Mouse (Mus musculus) lung, embryonic 14.5 days (tissue): ENCODE results near the gene 1600014C23Rik. TPM values are rescaled to one million over a fixed set of nuclear protein-coding genes. Genes with fewer than 3 reads are reported as not detected.

ENCODE experiments used
- ATAC-seq: fragments of 200-750 bp; cut with Nextera tagmentation; 2 replicates; pipeline ENCODE4 v1.8.0; 2017; ENCODE audit warnings: mild to moderate bottlenecking, moderate TSS enrichment, moderate library complexity; ENCODE audit not compliant: insufficient read depth
- DNase-seq: peaks from one replicate; pipeline ENCODE4 v3.0.0-alpha.2; 2015
- H3K27ac ChIP-seq: fragments of 300-500 bp; sonication (generic); 2 replicates; pipeline ENCODE4 v1.5.1; 2014; ENCODE audit warnings: low read depth, mild to moderate bottlenecking, moderate library complexity
- H3K27me3 ChIP-seq: fragments of 300-500 bp; sonication (generic); 2 replicates; pipeline ENCODE4 v1.6.1; 2014; ENCODE audit warnings: low read length, control low read depth; ENCODE audit not compliant: insufficient read depth
- H3K36me3 ChIP-seq: fragments of 300-500 bp; sonication (generic); 2 replicates; pipeline ENCODE4 v1.6.1; 2014; ENCODE audit warnings: control low read depth; ENCODE audit not compliant: insufficient read depth
- H3K4me1 ChIP-seq: fragments of 300-500 bp; sonication (generic); 2 replicates; pipeline ENCODE4 v1.6.1; 2014; ENCODE audit warnings: antibody characterized with exemption, control low read depth; ENCODE audit not compliant: insufficient read depth
- H3K4me2 ChIP-seq: fragments of 300-500 bp; sonication (generic); 2 replicates; pipeline ENCODE4 v1.6.1; 2014; ENCODE audit warnings: mild to moderate bottlenecking
- H3K4me3 ChIP-seq: fragments of 300-500 bp; sonication (generic); 2 replicates; pipeline ENCODE4 v1.5.1; 2014; ENCODE audit warnings: low read depth, low read length
- H3K9ac ChIP-seq: fragments of 300-500 bp; sonication (generic); 2 replicates; pipeline ENCODE4 v1.6.1; 2014
- H3K9me3 ChIP-seq: fragments of 300-500 bp; sonication (generic); 2 replicates; pipeline ENCODE4 v1.6.1; 2016; ENCODE audit warnings: low read depth, low read length, control low read depth
- CTCF ChIP-seq: IDR thresholded peaks from 2 replicates; pipeline ENCODE4 v1.5.1; 2016; ENCODE audit warnings: antibody characterized with exemption, low read depth
- WGBS: fragments of 180-500 bp; shearing (Covaris S2); extraction: QIAGEN DNeasy Blood & Tissue Kit; methylation state at CpG from one replicate; pipeline ENCODE4 v1.1.7; 2014; 5-methylcytosine and 5-hydroxymethylcytosine counted together
- polyA plus RNA-seq: library from polyadenylated mRNA; unstranded; fragments of >200 nt; fragmentation: Nextera tagmentation; extraction: Ambion mirVana; gene quantifications from 2 replicates; pipeline ENCODE4 v1.2.1, GENCODE M21; 2014

Gene 1600014C23Rik
- polyA plus RNA-seq, 1 experiment from 2014 or later = not detected

DNA sequence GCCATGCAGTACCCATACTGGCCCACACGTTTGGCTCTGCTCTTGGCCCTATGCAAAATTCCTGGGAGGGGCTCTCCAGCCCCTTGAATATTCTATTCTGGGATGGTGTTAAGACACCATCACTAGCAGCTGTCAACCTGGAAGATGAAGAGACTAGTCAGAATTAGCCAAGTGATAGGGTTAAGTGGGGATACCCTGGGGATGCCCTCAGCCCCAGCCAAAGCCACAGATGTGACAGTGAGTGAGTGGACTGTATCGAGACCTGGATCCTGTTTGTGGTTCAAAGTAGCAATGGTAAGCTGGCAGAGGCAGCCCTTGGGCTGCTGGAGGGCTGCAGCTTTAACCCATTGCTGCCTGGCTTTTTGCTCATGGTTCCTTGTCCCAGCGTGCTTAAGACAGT, 23.8 kb downstream of the 1600014C23Rik start:
- no peaks in the 10 kb centered on the region for H3K27me3 ChIP-seq
- DNase-seq (no peak), ATAC-seq (no peak)
- H3K36me3 ChIP-seq = no peaks in the 10 kb centered on the region
- H3K4me2 ChIP-seq = no peak overlapping the region
- TF ChIP-seq CTCF = no peak
- H3K9me3 ChIP-seq = no peaks in the 10 kb centered on the region
- no peak overlapping the region for H3K9ac ChIP-seq
- H3K27ac ChIP-seq = no peak overlapping the region
- H3K4me1 ChIP-seq = no peaks in the 10 kb centered on the region
- no peak overlapping the region for H3K4me3 ChIP-seq
- WGBS = 32% methylated on average over 3 of the region's 3 CpGs

DNA sequence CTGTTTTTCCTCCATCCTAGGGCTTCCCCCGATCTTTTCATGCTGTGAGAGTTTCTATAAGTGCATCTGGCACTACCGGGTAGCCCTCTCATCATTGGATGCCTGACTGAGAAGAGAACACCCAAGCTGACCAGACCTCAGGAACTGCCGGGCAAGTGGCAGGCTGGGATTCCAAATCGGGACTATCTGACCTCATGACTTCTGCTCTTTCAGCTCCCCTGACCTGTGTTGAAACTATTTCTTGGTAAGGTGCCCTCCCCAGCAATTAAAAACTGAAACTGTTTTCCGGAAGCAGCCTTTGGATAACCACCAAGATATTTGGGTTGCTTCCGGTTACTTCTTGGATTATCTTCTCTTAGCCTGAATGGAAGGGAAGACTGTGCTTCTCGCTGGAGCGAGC, 25.5 kb downstream of the 1600014C23Rik start:
- ATAC-seq = no peak
- WGBS = 78% methylated on average over 8 of the region's 8 CpGs
- no peak for TF ChIP-seq CTCF

DNA sequence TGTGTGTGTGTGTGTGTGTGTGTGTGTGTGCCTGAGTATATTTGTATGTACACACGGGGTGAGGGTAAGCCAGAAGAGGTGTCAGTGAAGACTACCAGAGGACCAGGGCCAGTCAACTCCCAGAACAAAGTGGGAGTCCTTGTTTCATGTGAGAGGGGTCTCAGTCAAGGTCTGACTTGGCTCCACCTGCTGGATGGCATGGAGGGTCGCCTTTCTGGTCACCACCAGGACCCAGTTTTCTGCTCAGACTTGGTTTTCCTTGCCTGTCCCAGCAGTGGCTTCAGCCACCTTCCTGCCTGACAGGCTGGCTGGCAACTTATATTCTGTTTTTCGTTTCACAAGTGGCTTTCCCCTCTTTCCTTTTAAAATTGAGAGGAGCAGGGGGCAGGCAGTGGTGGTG, 26.3 kb downstream of the 1600014C23Rik start:
- H3K4me2 ChIP-seq = no peak overlapping the region
- TF ChIP-seq CTCF = peak; percentile 39
- no peaks in the 10 kb centered on the region for H3K36me3 ChIP-seq
- ATAC-seq (no peak), DNase-seq (no peak)
- H3K4me3 ChIP-seq = no peak overlapping the region
- H3K4me1 ChIP-seq = no peaks in the 10 kb centered on the region
- H3K9ac ChIP-seq = no peak overlapping the region
- H3K9me3 ChIP-seq = no peaks in the 10 kb centered on the region
- no peaks in the 10 kb centered on the region for H3K27me3 ChIP-seq
- no peak overlapping the region for H3K27ac ChIP-seq
- 19% methylated on average over 3 of the region's 3 CpGs for WGBS

More for the DNA sequence above, 25.5 kb downstream of the 1600014C23Rik start:
- Histone ChIP-seq H3K4me3 (no peak overlapping the region), H3K4me2 (no peak overlapping the region), H3K9me3 (no peaks in the 10 kb centered on the region), H3K36me3 (no peaks in the 10 kb centered on the region), H3K9ac (no peak overlapping the region), H3K4me1 (no peaks in the 10 kb centered on the region), H3K27me3 (no peaks in the 10 kb centered on the region), H3K27ac (no peak overlapping the region)
- DNase-seq = no peak

DNA sequence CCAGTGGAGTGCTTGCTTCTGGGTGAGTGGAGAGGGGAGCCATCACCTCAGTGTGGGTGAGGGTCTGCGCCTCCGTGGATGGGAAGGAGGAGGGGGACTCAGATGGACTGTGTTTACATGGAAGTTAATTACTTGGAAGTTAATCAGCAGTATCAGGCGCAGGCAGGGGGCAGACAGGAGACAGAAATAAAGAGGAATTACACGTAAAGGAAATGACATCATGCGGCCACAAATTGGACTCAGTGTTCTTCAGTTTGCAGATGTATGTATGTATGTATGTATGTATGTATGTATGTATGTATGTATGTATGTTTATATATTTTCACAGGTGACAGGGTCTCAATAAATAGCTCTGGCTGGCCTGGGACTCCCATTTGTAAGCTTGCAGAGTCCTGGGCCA, 26.8 kb downstream of the 1600014C23Rik start:
- Histone ChIP-seq H3K9me3 (no peaks in the 10 kb centered on the region), H3K4me1 (no peaks in the 10 kb centered on the region), H3K27me3 (no peaks in the 10 kb centered on the region), H3K4me3 (no peak overlapping the region), H3K27ac (no peak overlapping the region), H3K36me3 (no peaks in the 10 kb centered on the region), H3K9ac (no peak overlapping the region), H3K4me2 (no peak overlapping the region)
- no peak for ATAC-seq
- WGBS = 49% methylated on average over 5 of the region's 5 CpGs
- TF ChIP-seq CTCF = no peak
- DNase-seq = no peak

DNA sequence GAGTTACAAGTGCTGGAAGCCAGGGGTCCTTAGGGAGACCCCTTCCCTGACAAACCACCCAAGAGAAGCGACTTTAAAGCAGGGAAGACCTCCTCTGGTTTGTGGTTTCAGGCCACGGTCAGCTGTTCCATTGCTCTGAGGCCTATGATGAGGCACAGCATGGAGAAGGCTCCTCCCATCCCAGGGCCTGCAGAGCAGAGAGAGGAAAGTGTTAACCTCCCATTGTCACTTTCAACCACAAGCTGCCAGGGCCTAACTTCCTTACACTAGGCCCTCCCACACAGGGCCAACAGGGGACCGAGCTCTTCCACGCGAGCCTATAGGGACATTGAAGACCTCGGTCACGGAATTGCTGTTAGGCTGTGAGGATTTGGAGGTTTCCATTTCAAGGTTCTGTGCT, 30.5 kb downstream of the 1600014C23Rik start:
- ATAC-seq (no peak), DNase-seq (no peak)
- Histone ChIP-seq H3K4me3 (no peak overlapping the region), H3K4me1 (peaks cover 3% of the 10 kb centered on the region; the same call in 1 of the 2 replicates), H3K9ac (no peak overlapping the region), H3K4me2 (no peak overlapping the region), H3K36me3 (peaks cover 14% of the 10 kb centered on the region; the same call in 1 of the 2 replicates), H3K27me3 (no peaks in the 10 kb centered on the region), H3K27ac (no peak overlapping the region), H3K9me3 (no peaks in the 10 kb centered on the region)
- WGBS = 49% methylated on average over 7 of the region's 7 CpGs
- no peak for TF ChIP-seq CTCF

DNA sequence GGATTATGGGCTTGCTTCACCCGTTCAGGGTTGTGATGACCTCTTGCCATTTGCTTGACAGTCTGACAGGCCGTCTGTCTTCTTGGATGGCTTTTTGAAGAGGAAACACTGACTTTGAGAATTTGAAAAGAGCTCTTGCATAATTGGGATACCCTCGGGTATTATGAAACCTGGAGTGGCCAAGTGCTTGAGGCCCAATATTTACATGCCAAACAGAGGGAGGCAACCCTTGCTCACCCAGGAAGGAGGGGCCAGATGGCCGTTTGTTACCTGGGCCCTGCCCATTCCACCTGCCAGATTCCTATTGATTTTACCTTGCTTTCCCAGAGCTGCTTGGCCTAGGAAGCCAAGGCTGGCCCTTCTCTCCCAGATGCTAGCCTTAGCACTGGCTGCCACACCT, 31.4 kb downstream of the 1600014C23Rik start:
- Histone ChIP-seq H3K4me2 (no peak overlapping the region), H3K9ac (no peak overlapping the region), H3K36me3 (peaks cover 22% of the 10 kb centered on the region), H3K9me3 (no peaks in the 10 kb centered on the region), H3K4me3 (no peak overlapping the region), H3K27me3 (no peaks in the 10 kb centered on the region), H3K4me1 (peaks cover 3% of the 10 kb centered on the region; the same call in 1 of the 2 replicates), H3K27ac (no peak overlapping the region)
- no peak for TF ChIP-seq CTCF
- ATAC-seq (no peak), DNase-seq (peak; percentile 31)
- WGBS = 36% methylated on average over 4 of the region's 4 CpGs

DNA sequence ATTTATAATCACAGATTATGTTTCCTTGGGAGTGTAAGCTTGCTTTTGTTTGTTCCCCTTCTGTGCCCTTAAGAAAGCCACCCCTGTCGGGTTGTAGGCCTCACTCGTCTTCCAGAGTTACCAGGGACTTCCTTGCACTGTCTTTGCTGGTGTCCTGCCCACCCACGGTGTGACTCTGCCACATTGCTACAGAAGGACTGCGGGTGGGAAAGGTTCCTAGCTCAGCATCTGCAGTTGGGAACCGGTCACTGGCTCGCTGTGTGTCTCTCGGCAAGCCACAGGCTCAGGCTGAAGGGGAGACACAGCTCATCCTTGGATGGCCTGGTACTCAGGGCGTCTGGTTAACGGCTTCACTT, 32.4 kb downstream of the 1600014C23Rik start:
- Histone ChIP-seq H3K36me3 (peaks cover 27% of the 10 kb centered on the region), H3K9me3 (no peaks in the 10 kb centered on the region), H3K4me2 (no peak overlapping the region), H3K4me1 (peaks cover 3% of the 10 kb centered on the region; the same call in 1 of the 2 replicates), H3K27ac (no peak overlapping the region), H3K4me3 (no peak overlapping the region), H3K9ac (no peak overlapping the region; the same call in 1 of the 2 replicates), H3K27me3 (no peaks in the 10 kb centered on the region)
- ATAC-seq (no peak), DNase-seq (no peak)
- 64% methylated on average over 9 of the region's 9 CpGs for WGBS
- TF ChIP-seq CTCF = no peak
